Mouse (Mus musculus): Measurements from ENCODE around the gene Hdac11. TPM values are rescaled to one million over a fixed set of nuclear protein-coding genes. Genes with fewer than 3 reads are reported as not detected.
A peak's percentile ranks its signal among the peaks of the same experiment; 100 is the strongest.

Hdac11 gene
- polyA plus RNA-seq, 1 experiment from 2014 or later, result 18.6 TPM

- Histone ChIP-seq H3K36me3 (peaks cover 17% of the 10 kb centered on the region), H3K4me2 (replicated peaks) (peak overlapping the region; percentile 85), H3K9ac (peak overlapping the region; percentile 80), H3K27me3 (no peaks in the 10 kb centered on the region), H3K4me3 (peak overlapping the region; percentile 63), H3K4me1 (peaks cover 88% of the 10 kb centered on the region), H3K9me3 (no peaks in the 10 kb centered on the region), H3K27ac (peak overlapping the region; percentile 80)
- ATAC-seq (ENCODE audit: low FRiP score, low read depth), result no peak
- whole genome bisulfite sequencing, result 50% methylated on average over 21 of the region's 21 CpGs
Measured at GRCm38 (mm10) chr6:91213287-91214218, 57.1 kb downstream of the Hdac11 start.

DNA sequence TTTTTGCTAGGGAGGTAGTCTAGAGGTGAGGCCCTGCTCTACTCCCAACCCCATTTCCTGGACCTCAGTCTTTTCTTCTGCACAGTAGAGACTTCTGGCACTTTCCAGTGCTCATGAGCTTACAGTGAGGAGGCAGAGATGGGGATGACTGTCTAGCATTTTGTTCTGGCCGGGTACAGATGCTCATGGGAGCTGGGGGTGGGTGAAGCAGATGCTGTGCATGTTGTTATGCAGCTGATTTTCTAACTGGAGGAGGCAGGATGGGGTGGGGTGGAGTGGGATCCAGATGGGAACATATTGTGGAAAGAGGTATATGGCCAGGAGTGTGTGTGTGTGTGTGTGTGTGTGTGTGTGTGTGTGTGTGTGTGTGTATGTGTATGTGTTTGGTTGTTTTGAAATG is 59.0 kb downstream of the Hdac11 start:
- Histone ChIP-seq H3K9me3 (no peaks in the 10 kb centered on the region), H3K27ac (no peak overlapping the region), H3K4me3 (0 out of 2 replicates have a peak overlapping the region, but pooled peaks have one; percentile 63), H3K27me3 (no peaks in the 10 kb centered on the region), H3K4me2 (replicated peaks) (peak overlapping the region; percentile 85), H3K9ac (peak overlapping the region; percentile 19), H3K4me1 (peaks cover 88% of the 10 kb centered on the region), H3K36me3 (peaks cover 20% of the 10 kb centered on the region)
- no peak for ATAC-seq (ENCODE audit: low FRiP score, low read depth)
- WGBS, result 60% methylated on average over 1 of the region's 1 CpGs

- Histone ChIP-seq H3K27me3 (no peaks in the 10 kb centered on the region), H3K36me3 (peaks cover 20% of the 10 kb centered on the region), H3K4me3 (no peak overlapping the region), H3K27ac (no peak overlapping the region), H3K4me1 (peaks cover 88% of the 10 kb centered on the region), H3K4me2 (replicated peaks) (no peak overlapping the region), H3K9me3 (no peaks in the 10 kb centered on the region), H3K9ac (no peak overlapping the region)
- no peak for ATAC-seq (ENCODE audit: low FRiP score, low read depth)
- WGBS, result 72% methylated on average over 9 of the region's 9 CpGs
Measured at GRCm38 (mm10) chr6:91218445-91218844, 62.0 kb downstream of the Hdac11 start.

- Histone ChIP-seq H3K4me2 (replicated peaks) (no peak overlapping the region), H3K27me3 (no peaks in the 10 kb centered on the region), H3K36me3 (peaks cover 20% of the 10 kb centered on the region), H3K27ac (no peak overlapping the region), H3K4me1 (peaks cover 83% of the 10 kb centered on the region), H3K9ac (no peak overlapping the region), H3K4me3 (no peak overlapping the region), H3K9me3 (no peaks in the 10 kb centered on the region)
- ATAC-seq (ENCODE audit: low FRiP score, low read depth), result no peak
- 77% methylated on average over 3 of the region's 3 CpGs for WGBS
Measured at GRCm38 (mm10) chr6:91218871-91219270, 62.4 kb downstream of the Hdac11 start.

GRCm38 (mm10) chr6:91220062-91220461 is 63.6 kb downstream of the Hdac11 start:
- H3K4me1 ChIP-seq, result peaks cover 72% of the 10 kb centered on the region
- peak overlapping the region; percentile 73; the same call in 1 of the 2 replicates for H3K27ac ChIP-seq
- H3K27me3 ChIP-seq, result no peaks in the 10 kb centered on the region
- no peak overlapping the region for H3K4me3 ChIP-seq
- H3K4me2 ChIP-seq (replicated peaks), result no peak overlapping the region
- H3K9ac ChIP-seq, result no peak overlapping the region
- peaks cover 18% of the 10 kb centered on the region for H3K36me3 ChIP-seq
- H3K9me3 ChIP-seq, result no peaks in the 10 kb centered on the region
- no peak for ATAC-seq (ENCODE audit: low FRiP score, low read depth)

- Histone ChIP-seq H3K4me2 (replicated peaks) (peak overlapping the region; percentile 23; the same call in 1 of the 2 replicates), H3K9ac (no peak overlapping the region), H3K4me3 (no peak overlapping the region), H3K9me3 (no peaks in the 10 kb centered on the region), H3K4me1 (peaks cover 64% of the 10 kb centered on the region), H3K27me3 (no peaks in the 10 kb centered on the region), H3K36me3 (peaks cover 14% of the 10 kb centered on the region), H3K27ac (peak overlapping the region; percentile 73; the same call in 1 of the 2 replicates)
- ATAC-seq (ENCODE audit: low FRiP score, low read depth), result 0 out of 2 replicates have a peak, but pooled peaks have one; percentile 13
- 1% methylated on average over 3 of the region's 3 CpGs for WGBS
Measured at GRCm38 (mm10) chr6:91221094-91221493, 64.6 kb downstream of the Hdac11 start.

- no peaks in the 10 kb centered on the region for H3K27me3 ChIP-seq
- H3K9ac ChIP-seq, result no peak overlapping the region
- H3K4me3 ChIP-seq, result no peak overlapping the region
- no peak overlapping the region for H3K4me2 ChIP-seq (replicated peaks)
- 0 out of 2 replicates have a peak, but pooled peaks have one; percentile 37 for ATAC-seq (ENCODE audit: low FRiP score, low read depth)
- 79% methylated on average over 10 of the region's 10 CpGs for WGBS
- H3K9me3 ChIP-seq, result no peaks in the 10 kb centered on the region
- peaks cover 11% of the 10 kb centered on the region for H3K36me3 ChIP-seq
- peaks cover 47% of the 10 kb centered on the region for H3K4me1 ChIP-seq
- H3K27ac ChIP-seq, result no peak overlapping the region
Measured at GRCm38 (mm10) chr6:91222694-91223346, 66.4 kb downstream of the Hdac11 start.

Other genes with a start within 250 kb of the Hdac11 start
- 10.3 and 11.1 TPM in 2 replicates for gene Iqsec1, start 168.0 kb upstream of the Hdac11 start, polyA plus RNA-seq (2015; fragmentation: Nextera tagmentation; extraction: Ambion mirVana)
- 6.3 and 7.8 TPM in 2 replicates for gene Nup210, start 39.8 kb upstream of the Hdac11 start, polyA plus RNA-seq (2015; fragmentation: Nextera tagmentation; extraction: Ambion mirVana)
- gene Fbln2, start 55.8 kb downstream of the Hdac11 start, polyA plus RNA-seq (2015; fragmentation: Nextera tagmentation; extraction: Ambion mirVana), result 192 and 196 TPM in 2 replicates

All from limb, embryonic 13.5 days (tissue).